Mouse (Mus musculus) midbrain, postnatal 0 days (tissue): ENCODE measurements around the gene Npas3. TPM values are rescaled to one million over a fixed set of nuclear protein-coding genes. Genes with fewer than 3 reads are reported as not detected.
A peak's percentile ranks its signal among the peaks of the same experiment; 100 is the strongest.

Experiments
- ATAC-seq: fragments of 200-750 bp; cut with Nextera tagmentation; 2 replicates; pipeline ENCODE4 v1.8.0; 2017; ENCODE audit warnings: moderate number of reproducible peaks, mild to moderate bottlenecking, moderate TSS enrichment, moderate library complexity; ENCODE audit not compliant: low FRiP score
- DNase-seq: peaks from one replicate; pipeline ENCODE4 v3.0.0-alpha.2; 2015; ENCODE audit warnings: low spot score
- H3K27ac ChIP-seq: fragments of 300-500 bp; sonication (generic); 2 replicates; pipeline ENCODE4 v1.5.1; 2014; ENCODE audit warnings: low read depth, mild to moderate bottlenecking, low read length, mixed read lengths
- H3K27me3 ChIP-seq: fragments of 300-500 bp; sonication (generic); 2 replicates; pipeline ENCODE4 v1.6.1; 2014; ENCODE audit warnings: low read length, control low read depth, mixed read lengths; ENCODE audit not compliant: insufficient read depth
- H3K36me3 ChIP-seq: fragments of 300-500 bp; sonication (generic); 2 replicates; pipeline ENCODE4 v1.6.1; 2014; ENCODE audit warnings: low read length, control low read depth, mixed read lengths; ENCODE audit not compliant: insufficient read depth
- H3K4me1 ChIP-seq: fragments of 300-500 bp; sonication (generic); 2 replicates; pipeline ENCODE4 v1.6.1; 2014; ENCODE audit warnings: mild to moderate bottlenecking, control low read depth, antibody characterized with exemption, low read length, mixed read lengths; ENCODE audit not compliant: insufficient read depth
- H3K4me2 ChIP-seq: fragments of 300-500 bp; sonication (generic); 2 replicates; pipeline ENCODE4 v1.6.1; 2014; ENCODE audit warnings: low read depth, mild to moderate bottlenecking, low read length, mixed read lengths; ENCODE audit not compliant: poor library complexity, severe bottlenecking
- H3K4me3 ChIP-seq: fragments of 300-500 bp; sonication (generic); 2 replicates; pipeline ENCODE4 v1.5.1; 2014; ENCODE audit warnings: low read depth, mild to moderate bottlenecking, low read length, moderate library complexity
- H3K9ac ChIP-seq: fragments of 300-500 bp; sonication (generic); replicated peaks from 2 replicates; pipeline ENCODE4 v1.6.1; 2014; ENCODE audit warnings: mild to moderate bottlenecking, low read length, moderate library complexity, mixed read lengths; ENCODE audit not compliant: poor library complexity, severe bottlenecking
- H3K9me3 ChIP-seq: fragments of 300-500 bp; sonication (generic); 2 replicates; pipeline ENCODE4 v1.6.1; 2016; ENCODE audit warnings: low read length, control low read depth
- CTCF ChIP-seq: IDR thresholded peaks from 2 replicates; pipeline ENCODE4 v1.5.1; 2016; ENCODE audit warnings: antibody characterized with exemption, mild to moderate bottlenecking
- WGBS: fragments of 180-500 bp; shearing (Covaris S2); extraction: QIAGEN DNeasy Blood & Tissue Kit; methylation state at CpG from one replicate; pipeline ENCODE4 v1.1.7; 2014; 5-methylcytosine and 5-hydroxymethylcytosine counted together
- polyA plus RNA-seq: library from polyadenylated mRNA; unstranded; fragments of >200 nt; fragmentation: Nextera tagmentation; extraction: Ambion mirVana; gene quantifications from 2 replicates; pipeline ENCODE4 v1.2.1, GENCODE M21; 2015
- total RNA-seq: library from RNA; depleted of rRNA; stranded (reverse); fragments of >200 nt; gene quantifications from 2 replicates; pipeline ENCODE4 v1.2.3, GENCODE M21; 2014

Gene Npas3
- total and polyA plus RNA-seq, 2 experiments from 2014 or later: 34.2 to 53.8 TPM

DNA sequence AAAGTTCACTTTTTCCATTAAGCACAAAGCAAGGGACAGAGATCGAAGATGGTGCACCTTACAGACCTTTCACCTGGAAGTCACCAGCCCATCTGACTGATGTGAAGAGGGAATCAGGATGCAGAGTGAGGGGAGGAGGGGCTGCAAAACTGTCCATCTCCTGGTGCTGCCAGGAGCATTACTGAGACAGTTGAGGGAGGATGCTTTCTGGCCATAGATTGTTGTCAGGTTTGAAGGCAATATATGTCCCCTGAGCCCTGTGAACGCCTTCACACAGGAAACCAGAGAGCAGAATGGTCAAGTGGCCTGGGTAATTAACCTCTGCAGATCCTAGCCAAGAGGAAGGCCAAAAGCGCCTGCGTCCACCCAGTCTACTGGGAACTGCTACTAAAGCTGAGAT lies 796.9 kb downstream of the Npas3 start:
- H3K27me3 ChIP-seq: no peaks in the 10 kb centered on the region
- no peak overlapping the region for H3K9ac ChIP-seq
- ATAC-seq (no peak), DNase-seq (no peak)
- TF ChIP-seq CTCF: no peak
- no peak overlapping the region for H3K4me2 ChIP-seq
- no peak overlapping the region for H3K4me3 ChIP-seq
- H3K27ac ChIP-seq: no peak overlapping the region
- H3K9me3 ChIP-seq: no peaks in the 10 kb centered on the region
- H3K36me3 ChIP-seq: no peaks in the 10 kb centered on the region
- H3K4me1 ChIP-seq: no peaks in the 10 kb centered on the region
- WGBS: 78% methylated on average over 4 of the region's 4 CpGs

DNA sequence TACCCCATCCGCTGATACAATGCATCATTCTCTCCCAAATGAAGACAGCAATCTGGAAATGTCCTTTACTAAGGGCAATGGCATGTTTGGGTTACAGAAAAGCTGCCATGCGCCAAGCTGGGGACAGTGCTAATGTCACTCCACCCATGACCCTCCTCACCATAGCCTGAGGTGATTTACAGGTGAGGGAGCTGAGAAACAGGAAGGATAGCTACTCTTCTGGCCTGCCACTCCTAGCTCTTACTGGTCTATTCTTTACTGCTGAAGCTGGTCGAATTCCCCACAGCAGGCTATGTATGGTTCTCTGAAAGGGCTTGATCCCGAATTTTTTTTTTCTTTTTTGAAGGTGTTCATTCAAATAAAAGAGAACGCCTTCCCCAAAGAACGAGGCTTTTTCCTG lies 798.3 kb downstream of the Npas3 start:
- no peaks in the 10 kb centered on the region for H3K4me1 ChIP-seq
- no peaks in the 10 kb centered on the region for H3K9me3 ChIP-seq
- TF ChIP-seq CTCF: no peak
- no peak for ATAC-seq
- no peak overlapping the region for H3K9ac ChIP-seq
- 40% methylated on average over 6 of the region's 6 CpGs for WGBS
- H3K36me3 ChIP-seq: no peaks in the 10 kb centered on the region
- H3K4me3 ChIP-seq: no peak overlapping the region
- DNase-seq: no peak
- no peak overlapping the region for H3K4me2 ChIP-seq
- H3K27me3 ChIP-seq: no peaks in the 10 kb centered on the region
- no peak overlapping the region for H3K27ac ChIP-seq

DNA sequence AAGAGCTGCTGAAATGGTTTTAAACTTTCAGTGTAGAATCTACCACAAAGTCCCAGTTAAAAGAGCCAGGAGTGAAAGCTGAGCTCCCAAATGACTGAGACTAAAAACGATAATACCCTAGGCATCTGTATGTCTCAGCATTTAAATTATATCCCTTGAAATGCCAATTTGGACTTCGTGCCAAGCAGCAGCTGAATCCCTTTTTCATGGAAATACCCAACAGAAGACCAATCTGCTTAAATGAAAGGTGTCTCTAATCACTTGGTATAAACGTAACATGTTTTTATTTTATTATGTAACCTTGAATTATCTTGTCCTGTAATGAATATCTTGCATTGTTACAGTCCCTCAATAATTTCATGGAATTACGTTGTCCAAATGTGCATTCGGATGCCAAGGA lies 799.6 kb downstream of the Npas3 start:
- no peak for TF ChIP-seq CTCF
- DNase-seq (no peak), ATAC-seq (no peak)
- no peak overlapping the region for H3K4me3 ChIP-seq
- H3K9ac ChIP-seq: no peak overlapping the region
- no peak overlapping the region for H3K4me2 ChIP-seq
- 53% methylated on average over 5 of the region's 5 CpGs for WGBS
- H3K27ac ChIP-seq: no peak overlapping the region
- no peaks in the 10 kb centered on the region for H3K36me3 ChIP-seq
- H3K4me1 ChIP-seq: no peaks in the 10 kb centered on the region
- H3K9me3 ChIP-seq: no peaks in the 10 kb centered on the region
- H3K27me3 ChIP-seq: no peaks in the 10 kb centered on the region

DNA sequence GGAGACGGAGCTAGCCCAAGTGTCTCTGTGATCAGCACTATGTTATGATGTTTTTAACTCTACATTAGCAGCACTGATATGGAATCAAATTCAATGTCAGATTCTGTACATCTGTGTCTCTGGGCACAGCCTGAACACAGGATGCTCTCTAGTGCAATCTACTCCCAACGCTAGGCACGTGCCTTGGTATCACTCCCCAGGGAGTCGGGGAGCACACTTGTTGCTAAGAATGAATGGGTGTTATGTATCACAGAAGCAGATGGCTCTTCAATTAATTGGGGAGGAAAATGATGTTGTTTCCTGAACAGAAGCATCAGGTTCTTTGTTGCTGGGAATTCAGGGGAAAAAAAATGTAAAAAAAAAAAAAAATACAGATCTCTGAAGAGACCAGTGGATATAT lies 801.4 kb downstream of the Npas3 start:
- no peak overlapping the region for H3K9ac ChIP-seq
- no peaks in the 10 kb centered on the region for H3K36me3 ChIP-seq
- no peak overlapping the region for H3K4me2 ChIP-seq
- DNase-seq: no peak
- WGBS: 90% methylated on average over 4 of the region's 4 CpGs
- no peak overlapping the region for H3K27ac ChIP-seq
- no peak for ATAC-seq
- no peaks in the 10 kb centered on the region for H3K27me3 ChIP-seq
- TF ChIP-seq CTCF: no peak
- no peaks in the 10 kb centered on the region for H3K9me3 ChIP-seq
- no peak overlapping the region for H3K4me3 ChIP-seq
- no peaks in the 10 kb centered on the region for H3K4me1 ChIP-seq

DNA sequence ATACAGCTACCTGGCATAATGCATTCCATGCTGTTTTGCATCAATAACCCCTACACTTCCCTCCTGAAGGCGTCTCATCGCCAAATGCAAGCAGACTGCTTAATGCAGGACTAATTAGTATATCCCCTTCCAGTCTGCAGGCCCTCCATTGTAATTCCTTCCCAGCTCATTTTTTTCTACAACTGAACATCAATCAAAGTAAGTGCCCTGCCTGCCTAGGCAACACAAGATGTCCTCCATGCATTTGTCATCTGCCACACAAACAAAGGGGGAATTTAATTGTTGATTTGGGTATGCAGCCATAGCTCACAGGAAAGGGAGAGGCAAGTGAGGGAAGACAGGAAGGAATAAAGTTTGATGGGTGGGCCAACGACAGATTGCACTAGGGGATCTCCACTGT lies 804.5 kb downstream of the Npas3 start:
- no peaks in the 10 kb centered on the region for H3K27me3 ChIP-seq
- no peak overlapping the region for H3K9ac ChIP-seq
- 55% methylated on average over 3 of the region's 3 CpGs for WGBS
- ATAC-seq (no peak), DNase-seq (peak; percentile 10)
- no peaks in the 10 kb centered on the region for H3K9me3 ChIP-seq
- H3K36me3 ChIP-seq: no peaks in the 10 kb centered on the region
- no peak overlapping the region for H3K4me2 ChIP-seq
- TF ChIP-seq CTCF: no peak
- H3K27ac ChIP-seq: no peak overlapping the region
- H3K4me3 ChIP-seq: no peak overlapping the region
- H3K4me1 ChIP-seq: no peaks in the 10 kb centered on the region

DNA sequence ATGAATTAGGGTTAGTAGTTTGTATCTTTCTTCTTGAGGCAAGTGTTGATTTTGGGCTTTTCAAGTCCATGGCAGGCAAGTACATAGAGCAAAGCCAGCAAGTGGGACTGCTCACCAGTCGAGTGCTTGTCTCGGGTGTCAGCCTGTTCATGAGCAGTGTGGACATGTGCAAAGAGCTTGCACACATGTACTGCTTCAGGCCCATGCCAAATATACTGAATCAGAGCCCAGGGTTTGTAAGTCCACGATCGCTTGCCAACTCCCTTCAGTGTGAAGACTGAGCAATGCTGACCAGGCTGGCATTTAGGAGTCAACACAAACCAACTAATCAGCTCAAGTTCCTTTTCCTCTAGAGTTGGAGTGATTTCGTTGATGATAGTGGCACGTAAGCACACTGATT lies 805.1 kb downstream of the Npas3 start:
- WGBS: 91% methylated on average over 6 of the region's 6 CpGs
- Histone ChIP-seq H3K4me2 (no peak overlapping the region), H3K27ac (no peak overlapping the region), H3K27me3 (no peaks in the 10 kb centered on the region), H3K36me3 (no peaks in the 10 kb centered on the region), H3K4me3 (no peak overlapping the region), H3K9ac (no peak overlapping the region), H3K4me1 (no peaks in the 10 kb centered on the region), H3K9me3 (no peaks in the 10 kb centered on the region)
- TF ChIP-seq CTCF: no peak
- ATAC-seq (no peak), DNase-seq (peak; percentile 30)
